Mouse (Mus musculus) hindbrain, embryonic 11.5 days (tissue): ENCODE measurements around the gene Fchsd2. TPM values are rescaled to one million over a fixed set of nuclear protein-coding genes. Genes with fewer than 3 reads are reported as not detected.

Experiments
- ATAC-seq: fragments of 200-750 bp; cut with Nextera tagmentation; 2 replicates; pipeline ENCODE4 v1.8.0; 2017; ENCODE audit warnings: mild to moderate bottlenecking, moderate TSS enrichment, moderate library complexity; ENCODE audit not compliant: low FRiP score
- DNase-seq: peaks from one replicate; pipeline ENCODE4 v3.0.0-alpha.2; 2015; ENCODE audit warnings: low spot score
- H3K27ac ChIP-seq: fragments of 300-500 bp; sonication (generic); 2 replicates; pipeline ENCODE4 v1.5.1; 2014; ENCODE audit warnings: mild to moderate bottlenecking, low read depth, low read length
- H3K27me3 ChIP-seq: fragments of 300-500 bp; sonication (generic); 2 replicates; pipeline ENCODE4 v1.6.1; 2014; ENCODE audit warnings: mild to moderate bottlenecking, low read length, moderate library complexity, mixed read lengths; ENCODE audit not compliant: control insufficient read depth, insufficient read depth
- H3K36me3 ChIP-seq: fragments of 300-500 bp; sonication (generic); 2 replicates; pipeline ENCODE4 v1.6.1; 2014; ENCODE audit warnings: mild to moderate bottlenecking, low read length, moderate library complexity, mixed read lengths; ENCODE audit not compliant: control insufficient read depth, insufficient read depth
- H3K4me1 ChIP-seq: fragments of 300-500 bp; sonication (generic); replicated peaks from 2 replicates; pipeline ENCODE4 v1.6.1; 2014; ENCODE audit warnings: low read length, mixed read lengths; ENCODE audit not compliant: control insufficient read depth, insufficient read depth
- H3K4me2 ChIP-seq: fragments of 300-500 bp; sonication (generic); replicated peaks from 2 replicates; pipeline ENCODE4 v1.6.1; 2014; ENCODE audit warnings: mild to moderate bottlenecking, low read depth, low read length
- H3K4me3 ChIP-seq: fragments of 300-500 bp; sonication (generic); 2 replicates; pipeline ENCODE4 v1.5.1; 2014; ENCODE audit warnings: low read depth, low read length
- H3K9ac ChIP-seq: fragments of 300-500 bp; sonication (generic); 2 replicates; pipeline ENCODE4 v1.6.1; 2014; ENCODE audit warnings: low read depth, low read length
- H3K9me3 ChIP-seq: fragments of 300-500 bp; sonication (generic); 2 replicates; pipeline ENCODE4 v1.6.1; 2016; ENCODE audit warnings: low read length; ENCODE audit not compliant: control insufficient read depth
- WGBS: fragments of 180-500 bp; shearing (Covaris S2); extraction: QIAGEN DNeasy Blood & Tissue Kit; methylation state at CpG from one replicate; pipeline ENCODE4 v1.1.7; 2014; 5-methylcytosine and 5-hydroxymethylcytosine counted together
- polyA plus RNA-seq: library from polyadenylated mRNA; unstranded; fragments of >200 nt; fragmentation: Nextera tagmentation; extraction: Ambion mirVana; gene quantifications from 2 replicates; pipeline ENCODE4 v1.2.1, GENCODE M21; 2014

Gene Fchsd2
- polyA plus RNA-seq, 1 experiment from 2014 or later, result 34.5 TPM

- H3K27ac ChIP-seq, result no peak overlapping the region
- ATAC-seq, result no peak
- H3K27me3 ChIP-seq, result no peaks in the 10 kb centered on the region
- no peak overlapping the region for H3K4me2 ChIP-seq
- no peaks in the 10 kb centered on the region for H3K36me3 ChIP-seq
- H3K9ac ChIP-seq, result no peak overlapping the region
- no peaks in the 10 kb centered on the region for H3K9me3 ChIP-seq
- no peak overlapping the region for H3K4me3 ChIP-seq
- H3K4me1 ChIP-seq, result no peaks in the 10 kb centered on the region
- DNase-seq, result no peak
- 83% methylated on average over 2 of the region's 2 CpGs for WGBS
Measured at GRCm38 (mm10) chr7:101067521-101067920, 25.1 kb upstream of the Fchsd2 start.

- no peak for ATAC-seq
- Histone ChIP-seq H3K27ac (no peak overlapping the region), H3K36me3 (no peaks in the 10 kb centered on the region), H3K27me3 (no peaks in the 10 kb centered on the region), H3K4me1 (no peaks in the 10 kb centered on the region), H3K4me3 (no peak overlapping the region), H3K9me3 (no peaks in the 10 kb centered on the region), H3K4me2 (no peak overlapping the region), H3K9ac (no peak overlapping the region)
- WGBS, result 85% methylated on average over 6 of the region's 6 CpGs
- DNase-seq, result no peak
Measured at GRCm38 (mm10) chr7:101069271-101069670, 23.4 kb upstream of the Fchsd2 start.

- Histone ChIP-seq H3K9ac (no peak overlapping the region), H3K36me3 (no peaks in the 10 kb centered on the region), H3K9me3 (no peaks in the 10 kb centered on the region), H3K4me1 (no peaks in the 10 kb centered on the region), H3K4me2 (no peak overlapping the region), H3K27ac (no peak overlapping the region), H3K4me3 (no peak overlapping the region), H3K27me3 (no peaks in the 10 kb centered on the region)
- no peak for ATAC-seq
- no peak for DNase-seq
- WGBS, result 53% methylated on average over 4 of the region's 4 CpGs
Measured at GRCm38 (mm10) chr7:101070406-101070805, 22.3 kb upstream of the Fchsd2 start.

- H3K27ac ChIP-seq, result no peak overlapping the region
- ATAC-seq (no peak), DNase-seq (no peak)
- no peaks in the 10 kb centered on the region for H3K27me3 ChIP-seq
- WGBS, result 53% methylated on average over 6 of the region's 6 CpGs
- no peaks in the 10 kb centered on the region for H3K36me3 ChIP-seq
- H3K4me3 ChIP-seq, result no peak overlapping the region
- no peak overlapping the region for H3K4me2 ChIP-seq
- no peak overlapping the region for H3K9ac ChIP-seq
- H3K9me3 ChIP-seq, result no peaks in the 10 kb centered on the region
- no peaks in the 10 kb centered on the region for H3K4me1 ChIP-seq
Measured at GRCm38 (mm10) chr7:101071020-101071419, 21.6 kb upstream of the Fchsd2 start.

GRCm38 (mm10) chr7:101072123-101072740, 20.4 kb upstream of the Fchsd2 start:
- no peak overlapping the region for H3K27ac ChIP-seq
- no peaks in the 10 kb centered on the region for H3K27me3 ChIP-seq
- H3K9me3 ChIP-seq, result no peaks in the 10 kb centered on the region
- DNase-seq, result no peak
- no peak overlapping the region for H3K4me3 ChIP-seq
- no peak overlapping the region for H3K4me2 ChIP-seq
- 81% methylated on average over 12 of the region's 12 CpGs for WGBS
- no peak for ATAC-seq
- no peaks in the 10 kb centered on the region for H3K4me1 ChIP-seq
- H3K9ac ChIP-seq, result no peak overlapping the region
- no peaks in the 10 kb centered on the region for H3K36me3 ChIP-seq

- Histone ChIP-seq H3K4me3 (no peak overlapping the region), H3K4me2 (no peak overlapping the region), H3K4me1 (no peaks in the 10 kb centered on the region), H3K27ac (no peak overlapping the region), H3K27me3 (no peaks in the 10 kb centered on the region), H3K9ac (no peak overlapping the region), H3K36me3 (no peaks in the 10 kb centered on the region), H3K9me3 (no peaks in the 10 kb centered on the region)
- 75% methylated on average over 8 of the region's 8 CpGs for WGBS
- ATAC-seq (no peak), DNase-seq (no peak)
Measured at GRCm38 (mm10) chr7:101074170-101074767, 18.4 kb upstream of the Fchsd2 start.

GRCm38 (mm10) chr7:101083562-101084166, 9.0 kb upstream of the Fchsd2 start:
- Histone ChIP-seq H3K9ac (no peak overlapping the region), H3K4me2 (no peak overlapping the region), H3K27ac (no peak overlapping the region), H3K4me3 (no peak overlapping the region), H3K27me3 (no peaks in the 10 kb centered on the region), H3K36me3 (no peaks in the 10 kb centered on the region), H3K4me1 (no peaks in the 10 kb centered on the region), H3K9me3 (no peaks in the 10 kb centered on the region)
- no peak for DNase-seq
- WGBS, result 71% methylated on average over 9 of the region's 9 CpGs
- no peak for ATAC-seq

GRCm38 (mm10) chr7:101084816-101085456, 7.7 kb upstream of the Fchsd2 start:
- Histone ChIP-seq H3K4me2 (no peak overlapping the region), H3K27ac (no peak overlapping the region), H3K27me3 (no peaks in the 10 kb centered on the region), H3K4me1 (no peaks in the 10 kb centered on the region), H3K9me3 (no peaks in the 10 kb centered on the region), H3K4me3 (no peak overlapping the region), H3K36me3 (no peaks in the 10 kb centered on the region), H3K9ac (no peak overlapping the region)
- ATAC-seq (no peak), DNase-seq (no peak)
- 91% methylated on average over 4 of the region's 4 CpGs for WGBS
